Mouse (Mus musculus) CH12.LX (cell line): Measurements from ENCODE around the gene Ptprb.

Experiments
- CTCF ChIP-seq, 2 experiments: IDR thresholded peaks in 1 of 2; conservative IDR thresholded peaks in 1 of 2; 2 replicates each; pipeline ENCODE4 v1.5.1; 2011 to 2012; ENCODE audit warnings: low read depth in 2 of 2, low read length in 2 of 2, improper control_type of control experiment in 1 of 2, inconsistent platforms in 1 of 2, mild to moderate bottlenecking in 1 of 2, moderate library complexity in 1 of 2
- JUND ChIP-seq: conservative IDR thresholded peaks from 2 replicates; pipeline ENCODE4 v1.6.1; 2011; ENCODE audit warnings: low read depth, low read length, improper control_type of control experiment
- NELFE ChIP-seq: IDR thresholded peaks from 2 replicates; pipeline ENCODE4 v1.6.1; 2011; ENCODE audit warnings: low read depth, low read length, improper control_type of control experiment
- PAX5 ChIP-seq: IDR thresholded peaks from 2 replicates; pipeline ENCODE4 v1.6.1; 2012; ENCODE audit warnings: low read length, inconsistent platforms, mixed read lengths
- POLR2AphosphoS2 ChIP-seq: IDR thresholded peaks from 2 replicates; pipeline ENCODE4 v1.6.1; 2011; ENCODE audit warnings: low read depth, low read length, improper control_type of control experiment
- UBTF ChIP-seq: IDR thresholded peaks from 2 replicates; pipeline ENCODE4 v1.6.1; 2012; ENCODE audit warnings: low read depth, mild to moderate bottlenecking, inconsistent platforms, low read length, improper control_type of control experiment, moderate library complexity
- ZNF384 ChIP-seq: IDR thresholded peaks from 2 replicates; pipeline ENCODE4 v1.6.1; 2012; ENCODE audit warnings: low read depth, low read length, improper control_type of control experiment, inconsistent platforms

DNA sequence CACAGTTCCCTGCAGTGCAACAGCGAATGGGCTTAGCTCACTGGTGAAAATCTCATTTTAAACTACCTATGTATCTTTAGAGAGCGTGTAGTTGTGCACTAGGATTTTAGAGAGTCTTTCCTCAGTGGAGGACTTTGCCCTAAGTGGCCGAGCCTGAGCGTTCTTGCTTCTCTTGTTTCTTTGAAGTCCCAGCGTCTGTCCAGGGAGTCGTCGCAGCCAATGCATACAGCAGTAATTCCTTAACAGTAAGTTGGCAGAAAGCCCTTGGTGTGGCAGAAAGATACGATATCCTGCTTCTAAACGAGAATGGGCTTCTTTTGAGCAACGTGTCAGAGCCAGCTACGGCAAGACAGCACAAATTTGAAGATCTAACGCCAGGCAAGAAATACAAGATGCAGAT is 65.9 kb downstream of the Ptprb start:
- TF ChIP-seq ZNF384 (no peak), CTCF (conservative IDR thresholded peaks at IDR 0.05 in 1 of 2, IDR thresholded peaks at IDR 0.05 in 1 of 2; ENCODE audit: low read depth in 2 of 2, low read length in 2 of 2) (no peak), JUND (no peak), UBTF (no peak), PAX5 (no peak), POLR2AphosphoS2 (no peak), NELFE (no peak)
